Mouse (Mus musculus) brown adipose tissue, adult 24 weeks (tissue): ENCODE results near the gene Flnb. TPM values are rescaled to one million over a fixed set of nuclear protein-coding genes. Genes with fewer than 3 reads are reported as not detected.

Source experiments
- H3K27ac ChIP-seq: fragments of 200-500 bp; replicated peaks from 2 replicates; pipeline ENCODE4 v1.5.1; 2012; ENCODE audit warnings: low read depth, mild to moderate bottlenecking, low read length
- H3K4me1 ChIP-seq: fragments of 200-500 bp; 2 replicates; pipeline ENCODE4 v1.6.1; 2012; ENCODE audit warnings: low read length, mixed read lengths; ENCODE audit not compliant: control insufficient read depth, insufficient read depth, insufficient read length
- H3K4me3 ChIP-seq: fragments of 200-500 bp; 2 replicates; pipeline ENCODE4 v1.5.1; 2012; ENCODE audit warnings: low read depth, mild to moderate bottlenecking, low read length, moderate library complexity; ENCODE audit not compliant: insufficient read depth
- polyA plus RNA-seq: library from polyadenylated mRNA; stranded (reverse); fragments of >200 nt; gene quantifications from 2 replicates; pipeline ENCODE4 v1.2.4, GENCODE M21; 2012; ENCODE audit not compliant: missing spikeins, insufficient read depth, insufficient read length

Flnb gene
- polyA plus RNA-seq, 1 experiment: 7.8 TPM

DNA sequence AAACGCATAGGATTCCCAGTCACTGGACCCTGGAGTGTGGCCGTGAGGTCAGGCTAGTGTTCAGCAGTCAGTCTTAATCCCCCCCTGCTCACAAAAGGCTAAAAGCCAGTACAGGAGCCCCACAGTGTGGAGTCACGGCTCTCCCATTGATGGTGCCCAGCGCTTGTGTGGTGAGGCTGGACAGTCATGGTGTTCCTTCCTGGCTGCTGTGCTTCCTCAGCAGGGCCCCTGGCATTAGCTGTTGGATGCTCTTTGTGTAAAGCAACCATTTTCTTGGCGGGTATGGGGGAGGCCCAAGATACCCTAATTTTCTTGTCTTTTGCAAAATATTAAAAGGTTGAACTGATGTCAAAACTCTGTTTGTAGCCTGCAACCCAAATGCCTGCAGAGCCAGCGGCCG, 69.4 kb downstream of the Flnb start:
- no peak overlapping the region for H3K4me3 ChIP-seq

DNA sequence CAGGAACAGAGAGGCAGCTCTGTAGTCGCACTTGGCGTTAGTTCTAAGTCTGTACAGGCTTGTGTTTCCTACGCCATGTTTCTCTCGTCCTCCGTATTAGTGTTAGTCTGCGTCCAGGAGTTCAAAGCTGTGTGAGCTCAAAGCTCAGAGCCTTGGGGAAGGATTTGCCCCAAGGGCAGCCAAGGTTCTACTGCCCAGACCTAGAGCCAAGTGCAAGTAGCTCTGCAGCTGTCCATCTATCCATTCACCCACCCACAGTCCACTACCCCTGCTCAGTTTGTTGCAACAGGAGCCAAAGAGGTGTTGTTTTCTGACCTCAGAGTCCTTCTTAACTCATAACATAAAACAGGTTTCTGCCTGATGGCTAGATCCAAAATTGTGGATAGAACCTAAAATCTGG, 70.5 kb downstream of the Flnb start:
- no peak overlapping the region for H3K4me3 ChIP-seq
- no peak overlapping the region for H3K27ac ChIP-seq
- H3K4me1 ChIP-seq: peaks cover 2% of the 10 kb centered on the region; the same call in 1 of the 2 replicates

More for the DNA sequence above, 69.4 kb downstream of the Flnb start:
- peaks cover 2% of the 10 kb centered on the region; the same call in 1 of the 2 replicates for H3K4me1 ChIP-seq
- no peak overlapping the region for H3K27ac ChIP-seq

DNA sequence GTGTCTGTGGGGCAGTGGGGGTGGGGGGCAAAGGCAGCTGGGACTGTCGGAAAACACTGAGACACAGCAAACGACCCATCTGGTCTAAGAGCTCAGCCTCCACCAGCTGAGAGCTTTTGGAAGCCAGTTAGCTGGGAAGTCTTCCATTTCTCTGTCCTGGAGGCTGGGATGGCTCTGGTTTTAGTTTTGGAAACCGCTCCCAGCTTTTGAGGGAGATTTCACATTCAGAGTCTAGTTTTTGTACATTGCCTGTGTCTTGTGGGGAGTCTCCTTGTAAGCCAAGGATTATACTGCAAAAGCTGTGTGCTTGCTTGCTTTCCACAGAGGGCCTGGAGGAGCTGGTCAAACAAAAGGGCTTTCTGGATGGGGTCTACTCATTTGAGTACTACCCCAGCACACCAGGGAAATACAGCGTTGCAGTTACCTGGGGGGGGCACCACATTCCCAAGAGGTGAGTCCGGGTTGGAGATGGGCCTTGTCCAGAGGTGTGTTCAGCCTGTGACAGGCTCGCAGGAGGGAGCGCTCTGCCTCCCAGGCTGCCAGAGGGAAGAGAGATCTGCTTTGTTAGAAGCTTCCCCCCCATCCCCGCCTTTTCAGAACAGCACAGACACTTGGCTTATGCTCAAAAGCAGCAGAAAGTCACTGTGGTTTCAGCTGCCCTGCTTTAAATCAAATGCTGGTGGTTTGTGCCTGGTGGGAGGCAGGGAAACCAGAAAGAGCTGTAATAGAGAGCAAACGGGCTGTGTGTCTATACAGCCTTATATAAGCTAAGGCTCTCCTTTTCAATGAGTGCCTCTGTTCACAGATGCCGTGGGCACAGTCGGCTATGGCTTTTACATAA, 71.3 kb downstream of the Flnb start:
- Histone ChIP-seq H3K4me1 (peaks cover 2% of the 10 kb centered on the region; the same call in 1 of the 2 replicates), H3K4me3 (no peak overlapping the region), H3K27ac (no peak overlapping the region)

DNA sequence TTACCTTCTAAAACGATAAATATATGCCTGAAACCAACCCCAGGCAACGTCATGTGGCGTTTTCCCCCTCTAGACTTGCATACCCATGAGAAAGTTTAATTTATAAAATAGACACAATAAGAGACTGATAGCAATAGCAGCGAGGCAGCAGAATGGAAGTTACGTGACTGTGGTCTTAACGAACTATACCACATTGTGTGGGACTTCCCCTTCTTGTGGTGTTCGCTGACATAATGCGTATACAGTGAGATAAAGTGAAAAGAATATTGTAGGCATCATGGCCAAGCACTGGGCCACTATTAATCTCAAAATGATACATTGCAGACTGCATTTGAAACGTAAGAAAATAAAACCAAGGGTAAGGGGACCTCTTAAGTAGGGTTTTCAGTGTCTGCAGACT, 72.1 kb downstream of the Flnb start:
- Histone ChIP-seq H3K27ac (no peak overlapping the region), H3K4me3 (no peak overlapping the region), H3K4me1 (peaks cover 2% of the 10 kb centered on the region; the same call in 1 of the 2 replicates)

DNA sequence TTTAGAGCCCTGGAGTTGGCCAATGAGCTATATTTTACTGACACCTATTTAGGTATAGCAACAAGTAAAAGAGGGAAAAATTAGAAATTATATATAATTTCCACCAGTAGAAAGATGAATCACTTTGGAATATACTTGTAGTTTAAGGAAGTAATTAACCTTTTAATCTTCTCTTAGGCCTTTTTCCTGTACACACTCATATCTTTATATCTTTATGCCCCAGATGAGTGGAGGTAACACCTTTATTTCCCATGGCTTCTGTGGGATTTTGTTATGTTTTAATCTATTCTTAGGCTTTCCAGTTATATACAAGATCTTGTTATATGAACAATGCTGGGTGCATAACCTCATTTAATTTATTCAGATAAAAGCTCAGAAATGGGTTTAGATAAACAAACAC, 73.6 kb downstream of the Flnb start:
- Histone ChIP-seq H3K4me3 (no peak overlapping the region), H3K4me1 (no peaks in the 10 kb centered on the region), H3K27ac (no peak overlapping the region)

DNA sequence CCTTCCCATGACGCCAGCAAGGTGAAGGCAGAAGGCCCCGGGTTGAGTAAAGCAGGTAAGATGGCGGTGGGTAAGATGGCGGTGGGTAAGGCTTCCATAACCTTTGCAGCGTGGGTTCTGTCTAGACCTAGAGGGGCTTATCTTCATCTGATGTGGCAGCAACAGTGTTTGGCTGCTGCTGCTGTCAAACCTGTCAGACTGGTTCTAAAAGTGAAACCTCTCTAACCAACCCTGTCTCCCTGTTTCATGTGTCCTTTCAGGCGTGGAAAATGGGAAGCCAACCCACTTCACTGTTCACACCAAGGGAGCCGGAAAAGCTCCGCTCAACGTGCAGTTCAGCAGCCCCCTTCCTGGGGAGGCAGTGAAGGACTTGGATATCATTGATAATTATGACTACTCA, 78.4 kb downstream of the Flnb start:
- H3K27ac ChIP-seq: no peak overlapping the region
- H3K4me3 ChIP-seq: no peak overlapping the region
- H3K4me1 ChIP-seq: no peaks in the 10 kb centered on the region; the same call in 1 of the 2 replicates

DNA sequence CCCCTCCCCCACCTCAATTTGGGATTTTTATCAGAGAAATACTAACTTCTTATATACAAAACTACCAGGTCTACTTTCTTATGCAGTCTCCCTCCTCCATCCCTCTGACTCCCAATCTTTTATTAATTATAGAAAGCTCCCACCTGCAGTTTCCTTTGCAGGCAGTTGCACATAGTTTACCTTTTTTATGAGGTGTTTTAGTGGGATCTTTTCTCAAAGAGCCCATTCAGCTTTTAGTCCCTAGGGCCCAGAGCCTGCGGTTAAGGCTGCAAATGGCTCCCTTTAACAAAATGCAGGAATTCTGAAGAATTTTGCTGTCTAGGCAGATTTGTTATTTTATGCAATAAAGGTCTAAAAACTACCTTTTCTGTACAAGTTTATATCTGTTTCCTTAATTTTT, 78.9 kb downstream of the Flnb start:
- Histone ChIP-seq H3K4me3 (no peak overlapping the region), H3K27ac (no peak overlapping the region), H3K4me1 (no peaks in the 10 kb centered on the region; the same call in 1 of the 2 replicates)

DNA sequence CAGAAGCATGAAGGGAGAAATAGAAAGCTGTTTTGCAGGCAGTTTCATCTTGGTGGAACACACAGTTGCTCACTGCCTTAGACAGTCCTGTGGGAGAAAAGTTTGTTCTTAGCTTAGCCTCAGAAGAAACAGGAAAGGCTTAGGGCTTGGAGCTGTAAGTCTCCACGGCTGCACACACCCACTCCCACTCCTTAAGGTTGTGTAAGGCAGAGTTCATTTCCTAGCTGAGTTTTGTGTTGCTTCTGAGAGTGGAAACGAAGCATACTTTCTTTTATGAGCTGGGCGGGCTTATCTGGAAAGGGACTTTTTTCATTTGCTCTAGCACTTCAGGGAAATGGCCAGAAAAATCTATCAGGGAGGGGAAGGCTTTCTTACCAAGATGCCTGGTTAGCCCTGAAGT, 82.2 kb downstream of the Flnb start:
- no peak overlapping the region for H3K4me3 ChIP-seq
- no peak overlapping the region for H3K27ac ChIP-seq
- H3K4me1 ChIP-seq: no peaks in the 10 kb centered on the region; the same call in 1 of the 2 replicates

DNA sequence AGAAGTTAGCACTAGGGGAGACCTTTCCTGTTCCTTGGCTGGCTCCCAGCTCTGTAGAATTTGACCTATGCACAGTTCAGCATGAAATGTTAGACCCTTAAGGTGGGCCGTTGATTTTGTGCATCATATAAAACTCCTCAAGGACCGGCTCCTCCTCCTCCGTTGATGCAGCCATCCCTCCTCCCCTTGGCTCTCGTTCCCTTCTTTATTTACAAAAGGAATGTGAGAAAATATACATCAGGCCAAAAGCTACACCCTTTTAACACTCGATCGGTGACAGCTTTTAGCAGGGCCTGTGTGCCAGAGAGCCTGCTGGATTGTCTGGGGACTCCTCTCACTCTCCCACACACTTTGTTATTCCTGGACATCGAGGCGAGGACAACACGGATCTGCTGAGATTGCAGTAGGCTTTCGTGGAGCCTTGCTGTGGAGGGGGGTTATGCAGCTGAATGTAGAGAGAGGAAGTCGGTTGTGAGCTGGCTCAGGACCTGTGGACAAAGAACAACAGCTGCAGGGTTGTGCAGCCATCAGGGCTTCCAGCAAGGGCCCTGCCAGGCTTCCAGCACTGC, 82.8 kb downstream of the Flnb start:
- Histone ChIP-seq H3K4me3 (no peak overlapping the region), H3K27ac (no peak overlapping the region), H3K4me1 (no peaks in the 10 kb centered on the region; the same call in 1 of the 2 replicates)

DNA sequence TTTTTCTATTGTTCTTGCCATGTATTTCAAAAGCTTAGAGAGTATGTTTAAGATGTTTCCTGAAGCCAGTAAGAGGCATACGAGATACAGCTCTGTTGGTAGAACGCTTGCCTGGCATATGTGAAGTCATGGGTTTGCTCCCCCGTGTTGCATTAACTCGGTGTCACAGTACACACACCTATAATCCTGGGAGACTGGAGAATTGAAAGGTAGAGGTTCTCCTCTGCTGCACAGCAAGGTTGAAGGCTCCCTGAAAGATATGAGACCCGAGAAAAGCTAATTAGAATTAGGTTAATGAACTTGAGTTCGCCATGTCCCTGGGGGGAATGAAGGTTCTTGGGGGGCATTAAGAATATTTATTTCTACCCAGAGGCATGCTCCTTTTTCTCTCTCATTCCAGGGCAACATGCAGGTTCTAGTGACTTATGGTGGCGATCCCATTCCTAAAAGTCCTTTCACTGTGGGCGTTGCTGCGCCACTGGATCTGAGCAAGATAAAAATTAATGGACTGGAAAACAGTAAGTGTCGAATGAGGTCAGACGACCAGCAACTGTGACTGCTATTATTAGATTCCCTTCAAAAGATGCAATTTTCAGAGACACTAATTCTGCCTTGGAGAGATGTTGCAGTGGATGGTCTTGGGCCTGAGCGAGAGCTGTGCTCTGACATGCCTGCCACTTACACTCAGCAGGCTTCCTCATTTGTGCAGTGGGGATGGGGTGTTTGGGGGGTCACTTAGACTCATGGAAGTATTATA, 83.9 kb downstream of the Flnb start:
- Histone ChIP-seq H3K27ac (no peak overlapping the region), H3K4me3 (no peak overlapping the region), H3K4me1 (no peaks in the 10 kb centered on the region; the same call in 1 of the 2 replicates)

DNA sequence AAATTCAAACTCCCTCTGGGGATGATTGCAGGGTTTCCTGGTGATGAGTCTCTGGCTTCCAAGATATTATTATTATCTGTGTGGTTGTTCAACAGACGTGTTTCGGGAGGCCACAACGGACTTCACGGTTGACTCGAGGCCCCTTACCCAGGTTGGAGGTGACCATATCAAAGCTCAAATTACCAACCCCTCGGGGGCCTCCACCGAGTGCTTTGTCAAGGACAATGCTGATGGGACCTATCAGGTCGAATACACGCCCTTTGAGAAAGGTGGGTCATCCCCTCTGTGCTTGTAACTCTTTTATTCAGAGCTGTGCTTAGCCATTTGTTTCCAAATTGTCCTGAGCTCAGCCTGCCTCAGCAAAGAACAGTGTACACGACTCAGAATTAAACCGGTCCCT, 89.3 kb downstream of the Flnb start:
- Histone ChIP-seq H3K4me3 (no peak overlapping the region), H3K4me1 (no peaks in the 10 kb centered on the region), H3K27ac (no peak overlapping the region)

DNA sequence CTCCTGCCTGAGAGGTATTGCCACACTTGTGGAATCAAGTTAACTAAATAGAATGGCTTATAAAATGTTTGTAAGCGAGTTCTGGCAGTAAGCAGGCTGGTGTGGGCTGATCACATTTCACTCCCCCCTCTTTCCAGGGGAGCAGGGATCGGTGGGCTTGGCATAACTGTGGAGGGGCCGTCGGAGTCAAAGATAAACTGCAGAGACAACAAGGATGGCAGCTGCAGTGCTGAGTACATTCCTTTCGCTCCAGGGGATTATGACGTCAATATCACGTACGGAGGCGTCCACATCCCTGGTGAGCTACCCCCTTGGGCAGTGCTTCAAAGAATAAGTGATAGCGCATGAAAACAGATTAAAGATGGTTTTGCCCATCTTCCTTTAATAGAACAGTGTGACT, 91.7 kb downstream of the Flnb start:
- Histone ChIP-seq H3K4me3 (no peak overlapping the region), H3K27ac (no peak overlapping the region), H3K4me1 (no peaks in the 10 kb centered on the region)

DNA sequence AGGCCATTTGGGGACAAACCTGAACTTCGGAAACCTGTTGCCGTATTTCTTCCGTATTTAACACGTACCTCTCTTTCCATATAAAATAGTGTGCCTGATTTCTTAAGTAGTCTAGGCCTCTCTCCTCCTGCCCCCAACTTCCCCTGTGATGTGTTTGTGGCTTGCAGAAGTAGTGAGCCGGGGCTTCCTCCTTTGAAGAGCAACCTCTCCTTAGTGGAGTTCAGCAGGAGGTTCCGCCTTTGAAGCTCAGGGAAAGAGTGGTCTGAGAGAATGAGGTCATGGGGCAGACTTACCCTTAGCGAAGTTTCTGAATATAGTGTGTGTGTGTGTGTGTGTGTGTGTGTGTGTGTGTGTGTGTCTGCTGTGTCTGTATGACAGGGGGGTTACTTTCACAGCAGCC, 96.1 kb downstream of the Flnb start:
- Histone ChIP-seq H3K4me3 (no peak overlapping the region), H3K4me1 (no peaks in the 10 kb centered on the region), H3K27ac (no peak overlapping the region)

DNA sequence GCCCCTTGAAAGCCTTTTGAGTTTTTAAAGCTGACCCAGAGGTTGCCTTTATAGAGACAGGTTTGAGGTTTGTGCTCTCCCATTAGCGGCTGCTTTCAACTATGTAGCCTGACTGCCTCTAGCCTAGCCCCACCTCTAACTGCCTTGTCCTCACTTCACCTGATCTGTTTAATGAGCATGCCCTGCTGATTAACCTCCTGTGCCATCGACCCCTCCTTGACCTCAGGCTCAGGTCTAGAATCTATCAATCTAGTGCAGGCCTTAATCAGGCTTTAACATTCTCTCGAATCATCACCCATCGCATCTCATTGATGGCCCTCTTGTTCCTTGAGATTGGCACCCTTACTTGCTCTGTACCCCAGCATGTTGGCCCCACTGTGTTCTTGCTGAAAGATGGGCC, 96.7 kb downstream of the Flnb start:
- H3K4me3 ChIP-seq: no peak overlapping the region
- no peak overlapping the region for H3K27ac ChIP-seq
- H3K4me1 ChIP-seq: no peaks in the 10 kb centered on the region

DNA sequence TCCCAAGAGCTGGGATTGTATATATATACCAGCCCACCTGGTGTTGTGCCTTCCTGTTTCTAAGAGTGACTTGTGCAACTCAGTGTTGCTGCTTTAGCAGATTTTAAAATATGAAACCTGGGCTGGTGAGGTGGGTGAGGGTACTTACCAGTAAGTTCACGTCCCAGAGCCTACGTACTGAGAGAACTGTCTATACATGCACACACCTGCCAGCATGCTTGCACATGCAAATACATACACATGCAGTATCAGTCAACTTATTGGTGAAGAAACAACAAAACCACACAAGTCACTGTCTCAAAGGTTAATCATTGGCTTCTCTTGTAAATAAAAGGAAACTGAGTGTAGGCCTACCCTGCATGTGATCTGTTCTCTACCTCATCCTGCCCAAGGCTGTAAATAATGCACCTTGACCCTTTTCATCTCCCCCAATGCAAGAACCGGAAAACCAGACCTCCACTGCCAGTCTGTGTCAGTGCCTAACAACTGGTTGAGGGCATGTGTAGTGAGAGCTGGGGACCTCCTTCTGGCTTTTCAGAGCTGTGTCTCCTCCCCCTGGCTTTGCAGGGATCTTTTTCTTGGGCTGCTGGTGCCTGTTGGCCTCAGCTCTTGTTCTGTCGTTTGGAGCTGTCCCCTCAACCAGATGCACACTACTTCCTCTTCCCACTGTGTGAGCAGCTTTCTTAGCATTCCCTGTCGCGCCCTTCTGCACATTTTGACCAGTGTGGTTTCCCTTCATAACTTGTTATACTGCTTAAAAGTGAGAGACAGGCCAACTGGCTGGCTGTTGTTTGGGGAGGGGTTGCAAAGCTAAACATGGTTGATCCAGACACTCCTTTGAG, 100.6 kb downstream of the Flnb start:
- Histone ChIP-seq H3K4me3 (no peak overlapping the region), H3K4me1 (no peaks in the 10 kb centered on the region), H3K27ac (no peak overlapping the region)
